Mouse (Mus musculus) right cerebral cortex, adult 18-20 months (tissue): ENCODE measurements around the gene Stard9.
A peak's percentile ranks its signal among the peaks of the same experiment; 100 is the strongest.

Experiments used
- DNase-seq: peaks from one replicate; pipeline ENCODE4 v3.0.0; 2022; ENCODE audit warnings: mixed read lengths

Gene Stard9

DNA sequence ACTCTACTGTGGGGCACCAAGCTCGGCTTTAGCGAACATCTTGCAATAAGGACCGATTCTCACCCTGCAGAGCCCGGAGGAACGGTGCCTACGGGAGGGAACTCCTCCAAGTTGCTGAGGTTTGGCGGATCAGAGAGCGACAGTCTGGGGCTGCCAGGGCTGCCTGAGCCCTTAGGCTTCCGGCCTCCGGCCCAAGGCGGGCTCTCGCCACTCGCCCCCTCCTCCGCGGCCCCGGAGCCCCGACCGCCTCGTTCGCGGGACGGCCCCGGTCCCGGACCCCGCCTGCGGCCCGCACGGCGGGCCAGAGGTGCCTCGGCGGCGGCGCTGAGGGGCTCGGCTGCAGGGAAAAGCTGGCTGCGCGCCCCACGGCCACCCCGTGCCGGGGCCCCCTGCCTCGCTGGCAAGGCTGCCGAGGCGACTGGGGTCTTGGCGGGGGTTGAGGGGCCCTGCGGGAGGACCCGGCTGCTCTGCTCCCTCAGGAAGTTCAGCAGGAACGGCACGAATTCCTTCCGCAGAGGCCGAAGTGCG, 101.8 kb downstream of the Stard9 start:
- no peak for DNase-seq

DNA sequence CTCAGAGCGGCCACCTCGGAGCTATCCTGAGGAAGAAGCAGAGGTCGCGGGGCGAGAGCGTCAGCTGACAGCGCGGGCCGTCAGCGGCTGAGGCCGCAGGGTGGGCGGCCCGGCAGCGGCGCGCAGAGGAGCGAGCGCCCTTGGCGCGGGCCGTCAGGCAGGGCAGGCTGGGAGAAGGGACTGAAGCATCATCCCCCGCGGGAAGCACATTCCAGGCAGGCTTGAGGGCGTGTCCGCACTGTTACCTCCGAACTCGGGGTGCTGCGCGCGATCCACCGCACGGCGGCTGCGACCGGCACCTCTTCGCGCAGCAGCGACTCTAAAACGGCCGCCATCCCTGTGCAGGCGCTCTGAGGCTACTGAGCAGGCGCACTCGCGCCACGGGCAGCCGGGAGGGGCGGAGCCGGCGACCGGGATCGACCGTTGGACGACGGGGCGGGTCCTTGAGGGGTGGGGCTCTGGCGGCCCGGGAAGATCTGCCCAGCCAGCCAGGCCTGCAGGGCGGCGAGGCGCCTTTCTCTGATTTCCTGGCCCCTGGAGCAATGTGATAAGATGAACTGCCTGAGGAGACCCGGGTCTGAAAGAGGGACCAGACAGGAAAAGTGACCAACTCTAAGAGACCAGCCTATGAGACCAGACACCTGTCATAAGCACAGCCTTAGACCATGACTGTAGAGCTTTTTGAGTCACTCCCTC, 102.4 kb downstream of the Stard9 start:
- DNase-seq: peak; percentile 93

DNA sequence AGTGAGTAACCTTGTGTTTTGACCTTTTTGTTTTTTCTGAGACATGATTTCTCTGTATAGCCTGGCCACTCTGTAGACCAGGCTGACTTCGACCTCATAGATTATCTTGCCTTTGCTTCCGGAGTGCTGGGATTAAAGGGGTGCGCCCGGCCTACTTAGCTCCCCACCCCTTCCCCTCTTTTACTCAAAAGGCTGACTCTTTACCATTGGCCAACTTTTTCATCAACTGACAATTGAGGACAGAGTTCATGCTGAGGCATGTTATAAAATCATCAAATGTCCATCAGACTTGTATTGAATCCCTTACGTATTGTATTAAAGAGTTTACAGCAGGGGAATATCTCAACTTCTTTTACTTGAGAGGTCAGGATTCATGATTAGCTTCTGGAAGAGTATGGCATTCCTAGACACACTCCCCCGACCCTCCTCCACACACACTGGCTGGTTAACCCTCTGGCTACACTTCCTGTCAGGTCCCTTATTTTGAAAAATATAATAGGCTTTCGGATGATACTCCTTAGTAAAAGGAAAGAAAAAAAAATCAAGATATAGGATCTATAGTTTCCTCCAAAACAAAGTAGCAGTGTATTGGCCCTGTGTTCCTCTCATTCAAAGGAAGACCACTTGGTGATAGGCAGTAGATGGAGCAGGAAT, 103.1 kb downstream of the Stard9 start:
- DNase-seq: no peak

DNA sequence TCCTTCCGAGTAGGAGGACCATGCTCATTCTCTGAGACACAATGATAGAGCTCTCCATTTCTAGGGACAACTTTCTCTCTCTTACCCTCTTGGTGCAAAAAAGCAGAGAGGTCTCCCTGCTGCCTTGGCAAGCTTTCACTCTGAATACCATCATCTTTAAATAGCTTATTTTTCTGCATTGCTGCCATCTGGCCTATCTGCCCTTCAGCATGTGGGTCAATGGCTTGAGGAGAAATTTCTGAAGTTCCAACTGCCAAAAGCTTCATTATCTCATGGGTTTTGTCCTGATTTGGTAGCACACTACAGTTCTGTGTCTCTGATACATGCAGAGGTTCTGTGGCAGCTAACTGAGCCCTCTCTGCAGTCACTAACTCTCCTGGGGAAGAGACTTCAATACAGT, 116.6 kb downstream of the Stard9 start:
- DNase-seq: no peak

DNA sequence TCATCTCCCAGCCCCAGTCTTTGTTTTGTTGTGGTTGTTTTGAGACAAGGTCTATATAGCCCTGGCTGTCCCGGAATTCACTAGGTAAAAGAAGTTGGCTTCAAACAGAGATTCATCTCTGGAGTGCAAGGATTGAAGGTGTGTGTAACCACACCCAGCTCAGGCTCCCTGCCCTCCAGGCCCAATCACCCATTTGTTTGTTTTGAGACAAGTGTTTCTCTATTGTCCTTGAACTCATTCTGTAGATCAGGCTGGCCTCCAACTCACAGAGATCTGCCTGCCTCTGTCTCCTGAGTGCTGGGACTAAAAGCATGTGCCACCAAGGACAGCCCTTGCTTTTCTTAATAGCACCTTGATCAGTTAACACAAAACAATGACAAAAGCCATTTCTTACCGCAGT, 119.1 kb downstream of the Stard9 start:
- DNase-seq: no peak

DNA sequence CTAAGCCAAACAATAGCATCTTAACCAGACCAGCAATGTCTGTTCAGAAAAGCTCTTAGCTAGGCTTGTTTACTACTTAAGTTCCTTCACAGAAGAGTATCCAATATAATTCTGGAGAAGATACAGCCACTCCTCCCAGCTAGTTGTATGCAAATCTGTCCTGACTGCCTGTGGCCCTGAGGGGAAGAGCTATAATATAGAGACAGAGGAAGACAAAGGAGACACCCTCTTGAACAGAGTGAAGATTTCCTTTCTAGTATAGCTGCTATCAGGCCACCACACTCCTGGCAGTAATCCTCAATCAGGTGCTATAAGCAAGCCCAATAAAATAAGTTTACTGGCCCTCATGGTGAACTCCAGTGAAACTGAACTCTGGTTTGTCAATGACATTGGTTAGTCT, 133.0 kb downstream of the Stard9 start:
- DNase-seq: no peak

DNA sequence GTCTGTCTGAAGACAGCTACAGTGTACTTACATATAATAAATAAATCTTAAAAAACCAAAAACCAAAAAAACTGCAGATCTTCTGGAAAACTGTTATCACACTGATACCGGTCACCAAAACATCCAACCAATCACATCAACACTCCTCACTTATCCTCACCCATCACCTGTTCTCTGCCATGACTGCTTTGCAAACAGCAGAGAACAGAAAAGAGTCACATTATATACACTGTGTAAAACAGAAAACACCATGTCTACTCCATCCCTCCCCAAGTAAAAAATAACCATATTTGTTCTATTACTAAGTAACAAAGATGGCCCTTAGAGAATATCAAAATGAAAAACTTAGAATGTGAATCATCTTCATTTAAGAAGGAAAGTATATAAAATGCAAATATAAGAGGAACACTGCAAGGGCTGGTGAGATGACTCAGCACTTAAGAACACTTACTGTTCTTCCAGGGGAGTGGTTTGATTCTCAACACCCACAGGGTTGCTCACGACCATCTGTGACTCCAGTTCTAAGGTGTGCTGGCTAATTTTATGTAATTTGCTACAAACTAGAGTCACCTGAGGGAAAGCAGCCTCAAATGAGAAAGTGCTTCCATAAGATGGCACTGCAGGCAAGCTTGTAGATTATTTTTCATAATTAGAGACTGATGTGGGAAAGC, 141.5 kb downstream of the Stard9 start:
- peak; percentile 58 for DNase-seq
